ENCODE assay signal across 28 mouse cellular contexts in the genomic region with DNA sequence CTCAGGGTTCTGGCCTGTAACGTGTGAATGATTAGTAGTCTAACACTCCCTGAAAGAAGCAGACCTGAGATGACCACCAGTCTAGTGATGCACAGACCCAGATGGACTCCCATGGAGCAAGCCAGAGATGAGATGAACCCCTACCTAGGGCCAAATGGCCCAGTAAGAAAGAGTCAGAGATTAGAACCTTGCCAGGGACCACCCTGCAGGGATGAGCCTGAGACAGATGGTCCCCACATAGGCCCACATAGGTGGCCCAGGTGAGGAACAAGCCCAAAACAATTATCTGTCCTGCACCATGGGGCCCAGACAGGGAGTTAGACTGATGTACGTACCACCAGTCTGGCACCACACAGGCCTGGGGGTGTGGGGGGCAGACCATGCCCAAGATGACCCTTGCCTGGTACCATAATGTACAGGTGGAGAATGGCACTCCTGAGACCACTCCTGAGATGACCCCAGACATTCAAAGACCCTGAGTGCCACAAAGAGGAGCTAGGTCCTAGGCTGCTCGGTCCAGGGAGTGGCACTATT.
DNase-seq lines count a peak whose midpoint lies in the region; ATAC-seq lines count a peak whose summit lies in the region.
"Had no signal": no experiment of that assay in that cellular context is flagged by ENCODE, and none has a peak within 500 bp of the region (broad histone marks: within the 10 kb centered on the region; RNA-seq: fewer than 3 reads in every experiment).

No protein-coding gene starts in this region.

- no peak overlapping the region for H3K4me2 ChIP-seq in embryonic facial prominence, embryonic 11.5 days (ENCODE audit: low read depth, low read length)
- H3K4me2 ChIP-seq in neural tube, embryonic 11.5 days (ENCODE audit: low read depth), result no peak overlapping the region
- H3K4me2 ChIP-seq: forebrain, embryonic 15.5 days; heart, embryonic 13.5 days; limb, embryonic 12.5 days; liver, embryonic 11.5 days; lung, embryonic 15.5 days had no signal

- no peak overlapping the region for H3K4me3 ChIP-seq in embryonic facial prominence, embryonic 11.5 days (ENCODE audit: low read depth, low read length)
- H3K4me3 ChIP-seq in embryonic facial prominence, embryonic 10.5 days, result no peak overlapping the region
- H3K4me3 ChIP-seq in neural tube, embryonic 11.5 days (ENCODE audit: low read depth, low read length), result no peak overlapping the region
- H3K4me3 ChIP-seq: forebrain, embryonic 10.5 days; forebrain, embryonic 15.5 days; heart, embryonic 13.5 days; hindbrain, embryonic 10.5 days; limb, embryonic 12.5 days; lung, embryonic 15.5 days; myocyte had no signal

- H3K4me1 ChIP-seq in embryonic facial prominence, embryonic 11.5 days (ENCODE audit: control insufficient read depth, insufficient read depth, low read length), result no peaks in the 10 kb centered on the region
- H3K4me1 ChIP-seq in embryonic facial prominence, embryonic 10.5 days, result no peaks in the 10 kb centered on the region
- H3K4me1 ChIP-seq in neural tube, embryonic 11.5 days (ENCODE audit: control insufficient read depth, insufficient read depth, low read length), result no peaks in the 10 kb centered on the region
- H3K4me1 ChIP-seq: forebrain, embryonic 10.5 days; forebrain, embryonic 15.5 days; heart, embryonic 13.5 days; hindbrain, embryonic 10.5 days; limb, embryonic 12.5 days; lung, embryonic 15.5 days had no signal

- no peak for DNase-seq in embryonic facial prominence, embryonic 11.5 days (ENCODE audit: low spot score)
- no peak for DNase-seq in embryonic facial prominence, embryonic 10.5 days (ENCODE audit: low spot score)
- DNase-seq in left cerebral cortex, postnatal 4 days, result peak; percentile 23
- no peak for DNase-seq in left cerebral cortex, postnatal 36 days (ENCODE audit: low spot score in 2 of 2)
- DNase-seq in neural tube, embryonic 11.5 days (ENCODE audit: low spot score), result no peak
- no peak for DNase-seq in neural tube, embryonic 10.5 days (ENCODE audit: extremely low spot score, low spot score)
- no peak for DNase-seq in thymus, postnatal 0 days (ENCODE audit: low spot score)
- DNase-seq: adrenal gland, postnatal 10 days; cerebellum, adult 9-11 months; gastrocnemius, postnatal 25 days; heart, adult 18-20 months; heart, postnatal 10 days; kidney, adult 9 months; kidney, postnatal 10 days; layer of hippocampus, postnatal 36 days; lung, postnatal 36 days; right cerebral cortex, postnatal 25 days; thymus, adult 2 months had no signal

- 84% methylated on average over 3 of the region's 3 CpGs for WGBS in embryonic facial prominence, embryonic 11.5 days
- 78% methylated on average over 3 of the region's 3 CpGs for WGBS in embryonic facial prominence, embryonic 10.5 days
- 88% methylated on average over 3 of the region's 3 CpGs for WGBS in neural tube, embryonic 11.5 days

- intact Hi-C loops in left cerebral cortex, postnatal 4 days (cut with DNase I), result no loop called here
- intact Hi-C loops in left cerebral cortex, postnatal 36 days (cut with DNase I), result no loop called here

- no peaks in the 10 kb centered on the region for H3K27me3 ChIP-seq in embryonic facial prominence, embryonic 11.5 days (ENCODE audit: control insufficient read depth, insufficient read depth, low read length)
- no peaks in the 10 kb centered on the region for H3K27me3 ChIP-seq in embryonic facial prominence, embryonic 10.5 days (replicated peaks; ENCODE audit: low read depth, poor library complexity, severe bottlenecking)
- H3K27me3 ChIP-seq in neural tube, embryonic 11.5 days (ENCODE audit: control insufficient read depth, insufficient read depth, low read length), result no peaks in the 10 kb centered on the region
- H3K27me3 ChIP-seq: forebrain, embryonic 15.5 days; heart, embryonic 13.5 days; limb, embryonic 12.5 days; lung, embryonic 15.5 days had no signal

- no peaks in the 10 kb centered on the region for H3K9me3 ChIP-seq in embryonic facial prominence, embryonic 11.5 days (replicated peaks; ENCODE audit: control insufficient read depth, low read length)
- no peaks in the 10 kb centered on the region for H3K9me3 ChIP-seq in embryonic facial prominence, embryonic 10.5 days
- H3K9me3 ChIP-seq in neural tube, embryonic 11.5 days (ENCODE audit: control insufficient read depth, low read length), result no peaks in the 10 kb centered on the region; the same call in 1 of the 2 replicates
- H3K9me3 ChIP-seq: forebrain, embryonic 10.5 days; forebrain, embryonic 15.5 days; heart, embryonic 13.5 days; hindbrain, embryonic 10.5 days; limb, embryonic 12.5 days; lung, embryonic 15.5 days had no signal

- 0 out of 2 replicates have a peak, but pooled peaks have one; percentile 52 for ATAC-seq in embryonic facial prominence, embryonic 11.5 days (replicated peaks; ENCODE audit: insufficient number of reproducible peaks, low FRiP score, low TSS enrichment, low read depth)
- 0 out of 2 replicates have a peak, but pooled peaks have one; percentile 23 for ATAC-seq in neural tube, embryonic 11.5 days (ENCODE audit: insufficient read depth, low FRiP score, low TSS enrichment)
- ATAC-seq: forebrain, embryonic 15.5 days; intestine, postnatal 0 days; Patski had no signal

- H3K27ac ChIP-seq in embryonic facial prominence, embryonic 11.5 days (replicated peaks; ENCODE audit: low read depth, low read length), result no peak overlapping the region
- H3K27ac ChIP-seq in embryonic facial prominence, embryonic 10.5 days (replicated peaks), result no peak overlapping the region
- H3K27ac ChIP-seq in neural tube, embryonic 11.5 days (ENCODE audit: low read depth, low read length), result no peak overlapping the region
- H3K27ac ChIP-seq: forebrain, embryonic 10.5 days; forebrain, embryonic 15.5 days; heart, embryonic 13.5 days; hindbrain, embryonic 10.5 days; limb, embryonic 12.5 days; lung, embryonic 15.5 days had no signal

- no peak overlapping the region for H3K9ac ChIP-seq in embryonic facial prominence, embryonic 11.5 days (replicated peaks; ENCODE audit: low read length)
- H3K9ac ChIP-seq in neural tube, embryonic 11.5 days (ENCODE audit: low read length), result no peak overlapping the region
- H3K9ac ChIP-seq: forebrain, embryonic 15.5 days; heart, embryonic 13.5 days; limb, embryonic 12.5 days; lung, embryonic 15.5 days had no signal

- H3K36me3 ChIP-seq in embryonic facial prominence, embryonic 11.5 days (replicated peaks; ENCODE audit: control insufficient read depth, insufficient read depth, low read depth, low read length), result no peaks in the 10 kb centered on the region
- H3K36me3 ChIP-seq in embryonic facial prominence, embryonic 10.5 days (replicated peaks), result no peaks in the 10 kb centered on the region
- no peaks in the 10 kb centered on the region for H3K36me3 ChIP-seq in neural tube, embryonic 11.5 days (ENCODE audit: control insufficient read depth, insufficient read depth, low read length)
- H3K36me3 ChIP-seq: forebrain, embryonic 10.5 days; forebrain, embryonic 15.5 days; heart, embryonic 13.5 days; hindbrain, embryonic 10.5 days; limb, embryonic 12.5 days; lung, embryonic 15.5 days had no signal
